Mouse (Mus musculus) kidney, adult 18-20 months (tissue): ENCODE results near the gene Prrc2c.
"Not testable (repeated sequence)": the region's sequence is repeated elsewhere in the genome, so short reads cannot be mapped to it uniquely, and the experiment has no call there.

ENCODE experiments used
- DNase-seq: peaks from one replicate; pipeline ENCODE4 v3.0.0; 2021

The Prrc2c gene

DNA sequence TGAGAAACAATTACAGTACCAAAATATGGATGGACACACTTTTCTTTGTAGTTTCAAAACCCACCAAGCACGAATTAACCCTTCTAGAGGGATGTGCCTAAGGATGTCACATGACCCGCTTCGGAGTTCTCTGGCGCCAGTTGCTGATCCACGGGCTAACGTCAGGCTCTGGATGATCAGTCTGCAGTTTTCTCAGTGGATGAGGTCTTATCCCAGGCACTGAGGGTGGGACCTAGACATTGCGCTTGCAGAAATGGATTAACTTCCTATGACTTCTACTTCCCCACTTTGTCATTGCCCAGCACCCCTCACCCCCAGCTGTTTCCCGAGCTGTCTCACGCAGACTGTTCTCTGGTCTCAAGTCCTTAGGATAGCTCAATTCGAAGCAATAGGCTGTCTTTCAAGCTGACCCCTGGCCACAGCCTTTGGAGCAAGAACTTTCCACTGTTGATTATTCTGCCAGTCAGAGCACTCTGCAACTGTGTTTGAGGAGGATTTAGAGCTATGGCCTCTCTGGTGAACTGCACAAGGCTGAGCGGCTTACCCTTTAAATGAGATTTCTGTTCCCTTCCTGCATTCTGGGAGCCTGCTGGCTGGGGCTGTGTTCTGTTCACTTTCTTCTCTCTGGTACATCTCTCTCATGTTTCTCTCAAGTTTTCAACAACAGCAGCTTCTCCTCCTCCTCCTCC, 74.7 kb downstream of the Prrc2c start:
- peak; percentile 8 for DNase-seq

GRCm38 (mm10) chr1:162664826-162665475, 75.4 kb downstream of the Prrc2c start:
- peak; percentile 71 for DNase-seq

DNA sequence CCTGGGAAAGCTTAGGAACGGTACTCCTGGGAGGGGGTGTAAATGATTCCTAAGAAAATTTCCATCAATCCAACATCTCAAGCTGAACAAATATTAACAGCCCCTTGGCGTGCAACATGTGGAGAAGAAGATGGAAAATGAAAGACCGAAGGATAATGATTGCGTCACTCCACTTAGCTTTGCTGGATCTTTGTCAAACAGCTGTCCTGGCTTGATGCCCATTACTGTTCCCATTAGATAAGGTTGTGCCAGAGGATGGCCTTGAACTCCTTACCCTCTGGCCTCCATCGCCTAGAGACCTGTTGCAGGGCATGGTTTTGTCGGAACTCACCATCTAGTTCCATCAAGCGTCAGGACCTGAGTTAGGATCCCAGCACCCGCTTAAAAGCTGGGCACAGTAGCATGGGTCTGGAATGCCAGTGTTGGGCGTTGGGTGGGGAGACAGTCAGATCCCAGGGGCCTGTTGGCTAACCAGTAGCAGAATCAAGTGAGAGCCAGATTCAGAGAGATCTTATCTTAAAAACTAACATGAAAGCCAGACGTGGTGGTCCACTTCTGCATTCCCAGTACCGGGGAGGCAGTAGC, 80.0 kb downstream of the Prrc2c start:
- DNase-seq: no peak

- no peak for DNase-seq
These were observed 82.2 kb downstream of the Prrc2c start, which contains the start of gene Myocos for GRCm38 (mm10) chr1:162658119-162658518. Gene Myocos, minus strand, starts transcription at chr1:162658219.

DNA sequence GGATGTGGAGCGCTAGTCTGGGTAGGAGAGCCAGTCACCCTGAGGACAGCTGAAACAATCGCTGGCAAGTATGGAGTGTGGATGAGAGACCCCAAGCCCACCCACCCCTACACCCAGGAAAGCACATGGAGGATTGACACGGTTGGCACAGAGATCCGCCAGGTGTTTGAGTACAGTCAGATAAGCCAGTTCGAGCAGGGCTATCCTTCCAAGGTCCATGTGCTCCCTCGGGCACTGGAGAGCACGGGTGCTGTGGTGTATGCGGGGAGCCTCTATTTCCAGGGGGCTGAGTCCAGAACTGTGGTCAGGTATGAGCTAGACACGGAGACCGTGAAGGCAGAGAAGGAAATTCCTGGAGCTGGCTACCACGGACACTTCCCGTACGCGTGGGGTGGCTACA, 91.9 kb downstream of the Prrc2c start:
- DNase-seq: no peak

DNA sequence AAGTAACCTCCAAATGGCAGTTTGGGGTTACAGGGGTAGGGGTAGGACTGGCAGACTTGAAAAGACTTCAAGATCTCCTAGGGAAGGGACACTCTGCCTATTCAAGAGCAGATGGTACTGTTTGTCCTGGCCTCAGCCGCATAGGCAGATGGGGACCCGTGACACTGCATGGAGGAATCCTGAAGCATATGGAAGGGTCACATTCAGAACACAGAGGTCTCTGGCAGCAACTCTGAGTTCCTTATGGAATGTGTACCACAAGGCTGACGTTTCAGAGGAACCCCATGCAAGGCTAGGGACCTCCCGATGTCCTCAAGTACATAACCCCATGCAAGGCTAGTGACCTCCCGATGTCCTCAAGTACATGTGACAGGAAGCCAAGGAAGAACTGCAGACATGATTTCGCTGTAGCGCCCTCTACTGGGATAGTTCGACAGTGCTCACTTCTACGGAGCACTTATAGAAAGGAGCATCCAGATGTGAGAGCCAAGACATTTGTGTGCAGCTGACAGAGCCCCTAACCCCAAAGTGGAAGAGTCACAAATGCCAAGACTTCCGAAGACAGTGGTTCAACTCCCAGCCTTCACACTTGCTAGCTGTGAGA, 94.2 kb downstream of the Prrc2c start:
- DNase-seq: no peak

DNA sequence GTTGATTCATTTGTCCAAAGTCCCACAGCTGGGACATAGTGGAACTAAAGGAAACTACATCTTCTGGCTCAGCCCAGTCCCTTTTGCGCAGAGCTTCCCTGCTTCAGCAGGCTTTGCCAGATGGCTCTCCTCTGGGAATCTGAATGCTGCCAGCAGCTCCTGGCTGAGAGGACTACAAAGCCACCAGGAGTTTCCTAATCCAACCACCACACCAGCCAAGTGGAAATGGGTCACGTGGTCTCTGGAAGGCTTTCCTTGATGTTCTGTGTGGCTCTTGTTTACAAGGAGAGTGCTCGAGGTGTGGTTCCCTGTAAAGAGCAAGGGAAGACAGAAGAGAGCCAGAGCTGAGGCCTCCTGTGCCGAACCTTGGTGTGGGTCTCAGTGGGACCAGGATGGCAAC, 96.6 kb downstream of the Prrc2c start:
- DNase-seq: peak; percentile 21

- no peak for DNase-seq
These were observed 97.8 kb downstream of the Prrc2c start for GRCm38 (mm10) chr1:162642591-162642990.

DNA sequence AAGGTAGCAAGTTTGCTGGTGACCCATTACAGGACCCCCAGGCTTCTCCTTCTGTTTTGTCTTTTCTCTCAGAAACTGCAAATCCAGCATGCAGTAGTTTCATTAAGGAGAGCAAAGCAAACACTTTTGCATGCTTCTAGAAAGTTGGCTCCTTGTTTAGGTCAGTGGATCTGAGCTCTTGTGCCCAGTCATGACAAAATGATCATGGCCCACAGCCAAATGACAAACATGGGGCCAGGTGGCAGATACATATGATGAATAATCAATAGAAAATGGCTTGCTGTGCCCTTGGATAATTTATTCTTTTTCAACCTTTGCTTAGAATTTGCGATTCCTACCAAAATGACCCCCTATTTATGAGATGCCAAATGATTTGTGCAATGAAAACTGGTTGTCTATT, 100.5 kb downstream of the Prrc2c start:
- no peak for DNase-seq

DNA sequence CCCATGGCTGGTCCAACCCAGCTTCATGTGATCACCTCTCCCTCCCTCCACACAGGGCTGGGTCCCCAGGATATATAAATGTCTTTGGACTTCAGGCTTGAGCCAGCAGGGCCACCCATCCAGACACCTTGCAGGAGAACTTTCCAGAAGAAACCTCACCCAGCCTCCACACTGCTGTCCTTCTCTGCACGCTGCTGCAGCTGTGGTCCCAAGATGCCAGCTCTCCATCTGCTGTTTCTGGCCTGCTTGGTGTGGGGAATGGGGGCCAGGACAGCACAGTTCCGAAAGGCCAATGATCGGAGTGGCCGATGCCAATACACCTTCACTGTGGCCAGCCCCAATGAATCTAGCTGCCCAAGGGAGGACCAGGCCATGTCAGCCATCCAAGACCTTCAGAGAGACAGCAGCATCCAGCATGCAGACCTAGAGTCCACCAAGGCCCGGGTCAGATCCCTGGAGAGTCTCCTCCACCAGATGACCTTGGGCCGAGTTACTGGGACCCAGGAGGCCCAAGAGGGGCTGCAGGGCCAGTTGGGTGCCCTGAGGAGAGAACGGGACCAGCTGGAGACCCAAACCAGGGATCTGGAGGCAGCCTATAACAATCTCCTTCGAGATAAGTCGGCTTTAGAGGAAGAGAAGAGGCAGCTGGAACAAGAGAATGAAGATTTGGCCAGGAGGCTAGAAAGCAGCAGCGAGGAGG, 101.2 kb downstream of the Prrc2c start, which contains the start of gene Myoc:
Gene Myoc (plus strand): TSS at position 105 of the 700 bp plus-strand sequence.
- DNase-seq: no peak

DNA sequence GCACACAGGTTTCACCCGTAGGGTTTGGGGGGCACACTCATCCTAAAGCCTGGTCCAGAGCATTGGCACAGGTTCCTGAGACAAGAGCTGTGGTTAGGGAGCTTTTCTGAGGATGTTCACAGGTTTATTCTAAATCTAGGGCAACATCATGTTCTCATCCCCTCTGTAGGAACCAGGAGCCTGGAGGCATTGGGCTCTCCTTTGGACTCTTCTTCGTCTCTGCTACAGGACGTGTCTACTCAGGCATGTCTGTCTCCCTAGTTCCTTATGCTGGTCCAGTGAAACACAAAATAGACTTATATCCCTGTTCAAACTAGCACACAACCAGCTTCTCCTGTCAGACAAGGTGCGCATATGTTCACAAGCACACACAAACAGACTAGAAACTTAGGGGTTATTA, 101.8 kb downstream of the Prrc2c start:
- DNase-seq: no peak

DNA sequence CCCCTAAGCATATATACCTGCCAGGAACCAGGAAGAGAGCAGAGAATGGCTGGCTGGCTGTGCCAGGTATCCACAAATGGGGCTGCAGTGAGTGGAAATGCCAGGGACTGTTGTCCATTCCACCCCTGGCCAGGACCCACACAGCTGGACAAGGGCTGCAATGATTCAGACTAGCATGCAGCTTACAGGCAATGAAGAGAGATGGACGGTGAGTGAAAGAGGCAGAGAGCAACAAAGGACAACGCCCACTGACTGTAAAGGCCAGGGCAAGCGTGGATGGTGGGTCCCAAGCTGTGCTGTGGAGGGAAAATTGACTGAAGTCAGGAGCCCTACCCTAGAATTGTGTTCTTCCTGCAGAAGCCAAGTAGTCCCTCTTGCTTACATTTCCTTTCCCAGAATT, 103.8 kb downstream of the Prrc2c start:
- no peak for DNase-seq

GRCm38 (mm10) chr1:162635291-162635931, 104.9 kb downstream of the Prrc2c start:
- DNase-seq: not testable (repeated sequence)

DNA sequence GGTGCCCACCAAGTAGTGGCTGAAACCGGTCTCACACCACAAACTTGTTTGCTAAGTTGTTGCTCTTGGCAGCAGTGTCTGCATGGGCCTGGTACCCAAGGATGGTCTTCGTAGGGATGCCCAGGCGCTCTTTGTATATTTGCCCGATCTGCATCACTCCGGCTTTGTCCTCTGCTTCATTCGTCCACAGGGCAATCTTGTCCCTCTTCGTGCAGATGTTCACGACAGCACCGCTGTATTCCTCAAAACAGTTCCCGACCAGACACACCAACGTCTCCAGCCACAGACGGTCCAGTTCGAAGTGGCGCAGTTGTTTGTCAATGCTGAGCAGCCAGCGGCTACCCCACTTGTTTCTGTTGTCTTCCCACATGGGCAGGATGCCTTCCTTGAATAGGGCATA, 112.0 kb downstream of the Prrc2c start:
- DNase-seq: not testable (repeated sequence)

GRCm38 (mm10) chr1:162627821-162628220, 112.5 kb downstream of the Prrc2c start:
- DNase-seq: peak; percentile 33

DNA sequence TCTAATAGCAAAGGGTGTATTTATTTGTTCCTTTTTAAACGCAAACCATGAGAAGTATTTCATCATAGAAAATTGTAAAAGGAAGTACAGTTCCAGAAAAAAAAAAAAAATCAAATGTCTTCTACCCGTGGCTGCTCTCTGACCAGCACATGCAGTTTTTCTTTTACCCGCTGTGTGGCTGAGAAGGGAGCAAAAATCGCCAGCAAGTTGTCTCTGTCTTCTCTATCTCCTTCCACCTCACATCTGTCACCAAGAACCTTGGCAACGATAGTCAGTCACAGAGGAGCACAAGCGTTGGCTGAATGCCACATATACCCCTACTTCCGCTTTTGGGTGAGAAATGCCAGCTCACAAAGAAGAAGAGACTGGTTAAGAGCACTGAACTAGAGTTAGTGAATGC, 115.1 kb downstream of the Prrc2c start:
- no peak for DNase-seq

DNA sequence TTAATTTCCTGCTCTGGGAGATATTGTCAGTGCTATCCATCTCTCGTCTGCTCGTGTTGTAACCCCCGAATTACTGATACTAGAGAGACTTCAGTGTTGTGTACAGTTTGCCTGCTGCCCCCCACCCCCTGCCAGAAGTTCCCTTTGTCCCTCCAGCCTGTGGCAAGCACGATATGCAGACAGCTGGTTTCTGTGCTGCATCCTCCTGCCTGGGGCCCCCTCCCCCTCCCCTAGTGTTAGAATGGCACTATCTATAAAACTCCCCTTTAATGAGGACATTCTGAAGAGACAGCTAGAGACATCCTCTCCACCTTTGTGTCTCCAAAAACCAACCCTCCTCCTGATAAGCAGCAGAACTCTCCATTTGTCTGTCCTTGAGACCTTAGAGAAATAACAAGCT, 116.5 kb downstream of the Prrc2c start:
- no peak for DNase-seq
